Mouse (Mus musculus) gastrocnemius, adult 2 months (tissue): ENCODE measurements around the gene Syt14. TPM values are rescaled to one million over a fixed set of nuclear protein-coding genes. Genes with fewer than 3 reads are reported as not detected.
A peak's percentile ranks its signal among the peaks of the same experiment; 100 is the strongest.

Experiments
- DNase-seq: peaks from one replicate; pipeline ENCODE4 v3.0.0; 2022
- H3K27ac ChIP-seq: fragments of 200-600 bp; 2 replicates; pipeline ENCODE4 v1.8.1; 2022; ENCODE audit warnings: mild to moderate bottlenecking
- H3K4me3 ChIP-seq: fragments of 200-600 bp; 2 replicates; pipeline ENCODE4 v1.8.1; 2022; ENCODE audit warnings: mild to moderate bottlenecking, moderate library complexity
- CTCF ChIP-seq: fragments of 200-600 bp; IDR thresholded peaks from 2 replicates; pipeline ENCODE4 v1.8.1; 2022; ENCODE audit warnings: antibody characterized with exemption, mild to moderate bottlenecking, moderate library complexity
- intact Hi-C: fragments of 180-260 bp; cut with DNase I; formaldehyde crosslinking; loops from one replicate; pipeline ENCODE4 v1.15.1; 2025
- total RNA-seq, 2 experiments: library from RNA; stranded (reverse); gene quantifications; 2 replicates each; pipeline ENCODE4 v1.2.3; 2021

Syt14 gene
- total RNA-seq, 2 experiments from 2014 or later, result 0.05 to 0.20 TPM

GRCm38 (mm10) chr1:192854819-192855271 lies 180.7 kb downstream of the Syt14 start:
- intact Hi-C loops, result loop anchor here (5.0 kb wide), 2 partner anchors 48 to 68 kb away; no protein-coding TSS in a partner anchor
- peak; percentile 78 for DNase-seq
- peak overlapping the region; percentile 86 for H3K27ac ChIP-seq
- TF ChIP-seq CTCF, result peak; percentile 12; the same call in 1 of the 2 replicates
- peak overlapping the region; percentile 89 for H3K4me3 ChIP-seq

GRCm38 (mm10) chr1:192853988-192854818 lies 181.4 kb downstream of the Syt14 start:
- DNase-seq, result peak; percentile 39
- TF ChIP-seq CTCF, result no peak
- Histone ChIP-seq H3K27ac (peak overlapping the region; percentile 86), H3K4me3 (peak overlapping the region; percentile 89)
- intact Hi-C loops, result loop anchor here (5.0 kb wide), 1 partner anchor 47 kb away; no protein-coding TSS in a partner anchor

- Histone ChIP-seq H3K27ac (peak overlapping the region; percentile 86), H3K4me3 (peak overlapping the region; percentile 89)
- intact Hi-C loops, result loop anchor here (5.0 kb wide), 1 partner anchor 46 kb away; no protein-coding TSS in a partner anchor
- TF ChIP-seq CTCF, result no peak
- no peak for DNase-seq
These were observed 182.1 kb downstream of the Syt14 start for GRCm38 (mm10) chr1:192853429-192853828.

- H3K27ac ChIP-seq, result peak overlapping the region; percentile 66
- TF ChIP-seq CTCF, result no peak
- peak overlapping the region; percentile 26 for H3K4me3 ChIP-seq
- no peak for DNase-seq
- intact Hi-C loops, result loop anchor here (5.0 kb wide), 1 partner anchor 45 kb away; no protein-coding TSS in a partner anchor
These were observed 183.5 kb downstream of the Syt14 start for GRCm38 (mm10) chr1:192852047-192852446.

GRCm38 (mm10) chr1:192851640-192852039 lies 183.9 kb downstream of the Syt14 start:
- peak overlapping the region; percentile 26 for H3K4me3 ChIP-seq
- H3K27ac ChIP-seq, result peak overlapping the region; percentile 66
- intact Hi-C loops, result loop anchor here (5.0 kb wide), 1 partner anchor 44 kb away; no protein-coding TSS in a partner anchor
- DNase-seq, result peak; percentile 66
- TF ChIP-seq CTCF, result no peak

- TF ChIP-seq CTCF, result no peak
- DNase-seq, result no peak
- Histone ChIP-seq H3K27ac (peak overlapping the region; percentile 66), H3K4me3 (peak overlapping the region; percentile 26)
- intact Hi-C loops, result loop anchor here (5.0 kb wide), 1 partner anchor 44 kb away; no protein-coding TSS in a partner anchor
These were observed 184.4 kb downstream of the Syt14 start for GRCm38 (mm10) chr1:192851126-192851525.

- no peak overlapping the region for H3K27ac ChIP-seq
- H3K4me3 ChIP-seq, result no peak overlapping the region
- TF ChIP-seq CTCF, result no peak
- intact Hi-C loops, result loop anchor here (5.0 kb wide), 1 partner anchor 42 kb away; no protein-coding TSS in a partner anchor
- no peak for DNase-seq
These were observed 186.0 kb downstream of the Syt14 start for GRCm38 (mm10) chr1:192849616-192850015.

- intact Hi-C loops, result no loop called here
- no peak overlapping the region for H3K27ac ChIP-seq
- DNase-seq, result no peak
- TF ChIP-seq CTCF, result no peak
- no peak overlapping the region for H3K4me3 ChIP-seq
These were observed 188.3 kb downstream of the Syt14 start for GRCm38 (mm10) chr1:192847254-192847653.

Other genes starting within 250 kb of the Syt14 start
- 1 to 10 TPM; 1.9 to 2.7 TPM for gene Sertad4, start 180.0 kb downstream of the Syt14 start, total RNA-seq
- 10 to 100 TPM; 10.2 to 13.6 TPM for gene Diexf, start 94.5 kb upstream of the Syt14 start, total RNA-seq
- under 1 TPM; 0.33 to 0.39 TPM for gene Irf6, start 117.3 kb upstream of the Syt14 start, total RNA-seq
- gene A130010J15Rik, start 132.3 kb upstream of the Syt14 start, total RNA-seq, result 1 to 10 TPM; 3.3 to 3.7 TPM
- gene Traf3ip3, start 165.9 kb upstream of the Syt14 start, total RNA-seq, result 1 to 10 TPM in 1 of 2 experiments, under 1 TPM in 1; 0.48 to 1.2 TPM
- gene Lamb3, start 171.9 kb upstream of the Syt14 start, total RNA-seq, result 1 to 10 TPM; 3.7 to 5.4 TPM
- gene Hsd11b1, start 228.3 kb upstream of the Syt14 start, total RNA-seq, result 1 to 10 TPM; 5.8 to 7.0 TPM
- gene G0s2, start 237.4 kb upstream of the Syt14 start, total RNA-seq, result 10 to 100 TPM; 18.7 to 29.3 TPM